Mouse (Mus musculus) hindbrain, embryonic 14.5 days (tissue): Measurements from ENCODE around the gene Acat1. TPM values are rescaled to one million over a fixed set of nuclear protein-coding genes. Genes with fewer than 3 reads are reported as not detected.

Source experiments
- ATAC-seq: fragments of 200-750 bp; cut with Nextera tagmentation; 2 replicates; pipeline ENCODE4 v1.8.0; 2017; ENCODE audit warnings: moderate number of reproducible peaks, mild to moderate bottlenecking, moderate TSS enrichment, moderate library complexity; ENCODE audit not compliant: low FRiP score
- DNase-seq: peaks from one replicate; pipeline ENCODE4 v3.0.0-alpha.2; 2015; ENCODE audit warnings: low spot score
- H3K27ac ChIP-seq: fragments of 300-500 bp; sonication (generic); 2 replicates; pipeline ENCODE4 v1.5.1; 2014; ENCODE audit warnings: mild to moderate bottlenecking, moderate library complexity
- H3K27me3 ChIP-seq: fragments of 300-500 bp; sonication (generic); 2 replicates; pipeline ENCODE4 v1.6.1; 2014; ENCODE audit warnings: mild to moderate bottlenecking, low read length, mixed read lengths; ENCODE audit not compliant: control insufficient read depth, insufficient read depth
- H3K36me3 ChIP-seq: fragments of 300-500 bp; sonication (generic); replicated peaks from 2 replicates; pipeline ENCODE4 v1.6.1; 2014; ENCODE audit not compliant: control insufficient read depth, insufficient read depth
- H3K4me1 ChIP-seq: fragments of 300-500 bp; sonication (generic); replicated peaks from 2 replicates; pipeline ENCODE4 v1.6.1; 2014; ENCODE audit warnings: antibody characterized with exemption, low read length, mixed read lengths; ENCODE audit not compliant: control insufficient read depth, insufficient read depth
- H3K4me2 ChIP-seq: fragments of 300-500 bp; sonication (generic); replicated peaks from 2 replicates; pipeline ENCODE4 v1.6.1; 2014; ENCODE audit warnings: mild to moderate bottlenecking, moderate library complexity
- H3K4me3 ChIP-seq: fragments of 300-500 bp; sonication (generic); replicated peaks from 2 replicates; pipeline ENCODE4 v1.5.1; 2014; ENCODE audit warnings: mild to moderate bottlenecking, low read length
- H3K9ac ChIP-seq: fragments of 300-500 bp; sonication (generic); 2 replicates; pipeline ENCODE4 v1.6.1; 2014
- H3K9me3 ChIP-seq: fragments of 300-500 bp; sonication (generic); 2 replicates; pipeline ENCODE4 v1.6.1; 2016; ENCODE audit warnings: low read length; ENCODE audit not compliant: control insufficient read depth
- WGBS: fragments of 180-500 bp; shearing (Covaris S2); extraction: QIAGEN DNeasy Blood & Tissue Kit; methylation state at CpG from one replicate; pipeline ENCODE4 v1.1.7; 2014; 5-methylcytosine and 5-hydroxymethylcytosine counted together
- polyA plus RNA-seq: library from polyadenylated mRNA; unstranded; fragments of >200 nt; fragmentation: Nextera tagmentation; extraction: Ambion mirVana; gene quantifications from 2 replicates; pipeline ENCODE4 v1.2.1, GENCODE M21; 2014

The Acat1 gene
- polyA plus RNA-seq, 1 experiment from 2014 or later = 168 TPM

GRCm38 (mm10) chr9:53603384-53603783 is 6.8 kb downstream of the Acat1 start:
- 81% methylated on average over 1 of the region's 1 CpGs for WGBS
- Histone ChIP-seq H3K9ac (no peak overlapping the region), H3K4me2 (no peak overlapping the region), H3K4me1 (no peaks in the 10 kb centered on the region), H3K36me3 (peaks cover 7% of the 10 kb centered on the region), H3K4me3 (no peak overlapping the region), H3K9me3 (no peaks in the 10 kb centered on the region), H3K27ac (no peak overlapping the region), H3K27me3 (no peaks in the 10 kb centered on the region)
- ATAC-seq = no peak
- DNase-seq = no peak

DNA sequence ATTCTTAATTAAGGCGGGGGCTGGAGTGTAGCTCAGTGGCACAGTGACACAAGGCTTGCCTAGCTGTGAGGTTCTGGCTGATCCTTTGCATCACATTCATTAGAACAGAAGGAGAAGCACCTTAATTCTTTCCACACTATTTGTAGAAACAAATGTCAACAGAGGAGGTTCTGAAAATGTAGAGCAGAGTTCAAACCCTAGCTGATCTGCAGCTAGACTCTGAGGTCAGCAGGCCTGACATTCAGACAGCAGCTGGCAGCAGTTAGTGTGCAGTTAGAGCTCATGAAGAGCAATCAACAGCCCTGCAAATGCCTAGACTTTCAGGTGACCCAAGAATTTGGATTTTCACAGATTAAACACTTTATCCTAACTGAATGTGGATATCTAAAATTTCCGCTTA is 8.6 kb downstream of the Acat1 start:
- Histone ChIP-seq H3K9ac (no peak overlapping the region), H3K36me3 (peaks cover 16% of the 10 kb centered on the region), H3K9me3 (no peaks in the 10 kb centered on the region), H3K27ac (no peak overlapping the region), H3K4me2 (no peak overlapping the region), H3K4me1 (no peaks in the 10 kb centered on the region), H3K27me3 (no peaks in the 10 kb centered on the region), H3K4me3 (no peak overlapping the region)
- WGBS = 92% methylated on average over 2 of the region's 2 CpGs
- no peak for ATAC-seq
- DNase-seq = no peak

DNA sequence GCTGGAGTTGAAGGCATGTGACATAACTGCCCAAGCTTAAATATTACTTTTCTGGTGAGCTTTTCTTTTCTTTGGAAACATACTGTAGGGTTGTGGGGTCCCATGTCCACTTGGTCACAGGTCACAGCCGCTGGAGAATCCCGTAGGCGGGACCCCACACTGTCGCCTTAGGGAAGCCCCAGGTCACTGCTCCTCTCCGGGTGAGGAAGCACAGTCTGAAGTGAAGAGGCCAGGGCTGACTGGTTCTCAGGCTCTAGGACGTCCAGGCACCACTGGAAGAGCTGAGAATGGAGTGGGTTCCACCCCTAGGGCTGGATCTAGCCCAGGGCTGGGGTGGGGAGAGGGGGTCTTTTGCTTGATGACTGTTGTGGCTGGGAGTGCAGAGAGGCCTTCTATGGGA is 11.6 kb downstream of the Acat1 start:
- Histone ChIP-seq H3K27me3 (no peaks in the 10 kb centered on the region), H3K9ac (no peak overlapping the region), H3K27ac (no peak overlapping the region), H3K4me1 (no peaks in the 10 kb centered on the region), H3K36me3 (peaks cover 36% of the 10 kb centered on the region), H3K4me3 (no peak overlapping the region), H3K4me2 (no peak overlapping the region), H3K9me3 (no peaks in the 10 kb centered on the region)
- ATAC-seq = no peak
- no peak for DNase-seq
- WGBS = 79% methylated on average over 6 of the region's 6 CpGs

GRCm38 (mm10) chr9:53596971-53597600 is 13.1 kb downstream of the Acat1 start:
- Histone ChIP-seq H3K4me2 (no peak overlapping the region), H3K36me3 (peaks cover 49% of the 10 kb centered on the region), H3K4me1 (no peaks in the 10 kb centered on the region), H3K4me3 (no peak overlapping the region), H3K9ac (no peak overlapping the region), H3K27ac (no peak overlapping the region), H3K27me3 (no peaks in the 10 kb centered on the region), H3K9me3 (no peaks in the 10 kb centered on the region)
- DNase-seq (no peak), ATAC-seq (no peak)
- WGBS = 92% methylated on average over 4 of the region's 4 CpGs

DNA sequence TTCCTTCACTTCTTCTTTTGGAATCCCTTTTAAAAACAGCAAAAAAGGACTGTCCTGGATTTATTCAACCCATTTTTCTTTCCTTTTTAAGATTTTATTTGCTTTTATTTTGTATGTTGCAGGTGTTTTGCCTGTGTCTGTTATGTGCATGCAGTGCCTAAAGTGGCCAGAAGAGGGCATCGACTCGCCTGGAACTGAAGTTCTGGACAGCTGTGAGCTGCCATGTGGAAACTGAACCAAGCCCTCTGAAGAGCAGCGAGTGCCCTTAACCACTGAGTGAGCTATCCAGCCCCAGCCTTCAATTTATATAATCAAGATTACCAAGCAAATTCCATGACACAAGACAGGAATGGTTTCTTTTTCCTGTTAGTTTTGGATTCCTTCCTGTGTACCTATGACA is 15.4 kb downstream of the Acat1 start:
- no peak overlapping the region for H3K4me2 ChIP-seq
- 8% methylated on average over 3 of the region's 3 CpGs for WGBS
- H3K4me1 ChIP-seq = no peaks in the 10 kb centered on the region
- no peak overlapping the region for H3K4me3 ChIP-seq
- no peaks in the 10 kb centered on the region for H3K27me3 ChIP-seq
- ATAC-seq = no peak
- peak; percentile 53 for DNase-seq
- peaks cover 67% of the 10 kb centered on the region for H3K36me3 ChIP-seq
- no peaks in the 10 kb centered on the region for H3K9me3 ChIP-seq
- H3K27ac ChIP-seq = no peak overlapping the region
- no peak overlapping the region for H3K9ac ChIP-seq

DNA sequence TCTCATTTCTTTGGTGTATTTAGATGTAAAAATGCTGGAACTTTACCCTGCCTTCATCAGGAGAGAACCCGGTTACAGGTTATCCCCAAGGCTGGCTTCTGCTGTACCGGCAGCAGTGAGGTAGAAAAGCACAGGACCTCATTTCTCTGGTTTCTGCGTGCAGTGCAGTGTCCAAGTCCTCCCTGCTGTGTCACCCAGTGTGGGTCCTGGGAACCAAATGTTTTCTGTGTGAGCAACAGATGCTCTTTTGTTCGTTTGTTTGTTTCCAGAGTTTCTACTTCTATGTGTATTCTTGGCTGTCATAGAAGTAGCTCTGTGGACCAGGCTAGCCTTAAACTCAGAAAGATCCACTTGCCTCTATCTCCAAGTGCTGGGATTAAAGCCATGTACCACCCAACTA is 28.3 kb downstream of the Acat1 start:
- Histone ChIP-seq H3K4me1 (no peaks in the 10 kb centered on the region), H3K36me3 (peaks cover 83% of the 10 kb centered on the region), H3K4me2 (no peak overlapping the region), H3K4me3 (no peak overlapping the region), H3K9me3 (no peaks in the 10 kb centered on the region), H3K27ac (no peak overlapping the region), H3K9ac (no peak overlapping the region), H3K27me3 (no peaks in the 10 kb centered on the region)
- 82% methylated on average over 4 of the region's 4 CpGs for WGBS
- DNase-seq = no peak
- no peak for ATAC-seq

GRCm38 (mm10) chr9:53575721-53576120 is 34.5 kb downstream of the Acat1 start:
- Histone ChIP-seq H3K27ac (no peak overlapping the region), H3K36me3 (peaks cover 65% of the 10 kb centered on the region), H3K9ac (no peak overlapping the region), H3K4me3 (no peak overlapping the region), H3K9me3 (no peaks in the 10 kb centered on the region), H3K4me1 (no peaks in the 10 kb centered on the region), H3K27me3 (no peaks in the 10 kb centered on the region), H3K4me2 (no peak overlapping the region)
- 90% methylated on average over 5 of the region's 5 CpGs for WGBS
- DNase-seq = no peak
- no peak for ATAC-seq

DNA sequence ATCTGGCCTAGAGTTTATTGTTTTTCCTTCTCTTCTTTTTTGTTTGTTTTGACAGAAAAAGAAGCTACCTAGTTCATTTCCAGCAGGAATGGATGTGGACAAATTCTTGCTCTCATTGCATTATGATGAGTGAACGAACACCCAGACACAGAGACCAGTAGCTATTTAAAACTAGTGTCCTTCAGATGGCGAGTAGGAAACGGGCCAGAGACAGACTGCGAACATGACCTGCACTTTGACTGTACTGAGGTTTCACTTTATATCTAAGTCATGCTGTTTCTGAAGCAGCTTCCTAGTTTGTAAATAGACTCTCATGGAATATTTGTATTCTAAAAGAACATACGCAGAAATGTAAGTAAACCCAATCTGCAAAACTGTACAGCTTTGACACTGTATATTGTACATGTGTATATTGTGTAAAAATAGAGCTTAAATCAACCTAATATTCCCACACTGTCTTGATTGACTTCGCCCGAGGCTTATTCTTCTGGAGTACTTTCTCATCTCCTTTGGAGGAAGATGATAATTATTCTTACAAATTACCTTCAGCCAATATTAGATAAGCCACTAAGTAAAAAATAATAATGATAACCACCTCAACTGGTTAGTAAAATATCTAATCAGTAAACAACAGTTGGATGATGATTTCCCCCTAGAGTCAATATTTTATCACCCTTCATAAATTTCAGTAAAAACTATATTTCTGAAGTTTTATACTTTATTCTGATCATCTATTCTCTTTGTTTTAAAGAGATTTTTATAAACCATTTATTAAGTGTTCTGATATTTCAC is 37.5 kb downstream of the Acat1 start:
- Histone ChIP-seq H3K4me3 (no peak overlapping the region), H3K27ac (no peak overlapping the region), H3K4me2 (no peak overlapping the region), H3K9me3 (no peaks in the 10 kb centered on the region), H3K9ac (no peak overlapping the region), H3K4me1 (no peaks in the 10 kb centered on the region), H3K36me3 (peaks cover 64% of the 10 kb centered on the region), H3K27me3 (no peaks in the 10 kb centered on the region)
- DNase-seq (no peak), ATAC-seq (no peak)
- WGBS = 96% methylated on average over 7 of the region's 7 CpGs

- no peak overlapping the region for H3K4me2 ChIP-seq
- H3K27ac ChIP-seq = no peak overlapping the region
- H3K4me3 ChIP-seq = no peak overlapping the region
- peaks cover 77% of the 10 kb centered on the region for H3K36me3 ChIP-seq
- ATAC-seq (no peak), DNase-seq (no peak)
- no peaks in the 10 kb centered on the region for H3K4me1 ChIP-seq
- H3K9ac ChIP-seq = no peak overlapping the region
- no peaks in the 10 kb centered on the region for H3K9me3 ChIP-seq
- H3K27me3 ChIP-seq = no peaks in the 10 kb centered on the region
- 85% methylated on average over 6 of the region's 6 CpGs for WGBS
These were observed 39.5 kb downstream of the Acat1 start for GRCm38 (mm10) chr9:53570662-53571061.
